Mouse (Mus musculus) CH12.LX (cell line): ENCODE measurements around the gene Il17rd. TPM values are rescaled to one million over a fixed set of nuclear protein-coding genes. Genes with fewer than 3 reads are reported as not detected.

Experiments used
- DNase-seq: peaks from one replicate; pipeline ENCODE4 v3.0.0-alpha.2; 2013; ENCODE audit errors: extremely low read depth
- H3K27ac ChIP-seq: 2 replicates; pipeline ENCODE4 v1.5.1; 2012; ENCODE audit warnings: low read depth, mild to moderate bottlenecking, control low read depth, moderate library complexity; ENCODE audit not compliant: insufficient read depth
- H3K27me3 ChIP-seq: replicated peaks from 2 replicates; pipeline ENCODE3; 2012; ENCODE audit warnings: inconsistent platforms
- H3K36me3 ChIP-seq, 2 experiments: replicated peaks in 1 of 2; 2 replicates each; pipeline versions ENCODE3 to v1.6.1; 2012; ENCODE audit warnings: inconsistent platforms in 1 of 2, low read length in 1 of 2, mild to moderate bottlenecking in 1 of 2, mixed read lengths in 1 of 2, moderate library complexity in 1 of 2; ENCODE audit not compliant: control insufficient read depth in 1 of 2, insufficient read depth in 1 of 2
- H3K4me1 ChIP-seq, 2 experiments: 2 replicates each; pipeline ENCODE4 v1.6.1; 2012; ENCODE audit warnings: inconsistent platforms in 1 of 2, moderate library complexity in 1 of 2; ENCODE audit not compliant: insufficient read depth in 2 of 2, control insufficient read depth in 1 of 2
- H3K4me2 ChIP-seq: 2 replicates; pipeline ENCODE4 v1.6.1; 2012; ENCODE audit warnings: low read depth, mild to moderate bottlenecking, control low read depth; ENCODE audit not compliant: poor library complexity, insufficient read depth, severe bottlenecking
- H3K4me3 ChIP-seq, 3 experiments: fragments of 150-350 bp in 1 of 3; sonication (generic) in 1 of 3; replicated peaks in 1 of 3; 2 replicates each; pipeline versions ENCODE3 to v1.5.1; 2011 to 2012; ENCODE audit warnings: low read depth in 2 of 3, low read length in 2 of 3, mild to moderate bottlenecking in 2 of 3, moderate library complexity in 2 of 3, control low read depth in 1 of 3, improper control_type of control experiment in 1 of 3, inconsistent platforms in 1 of 3, mixed read lengths in 1 of 3; ENCODE audit not compliant: poor library complexity in 1 of 3
- H3K79me2 ChIP-seq: replicated peaks from 2 replicates; pipeline ENCODE4 v1.6.1; 2012; ENCODE audit warnings: mild to moderate bottlenecking, moderate library complexity; ENCODE audit not compliant: control insufficient read depth, poor library complexity, insufficient read depth, severe bottlenecking; ENCODE audit errors: extremely low read depth
- H3K9ac ChIP-seq: 2 replicates; pipeline ENCODE4 v1.6.1; 2012; ENCODE audit warnings: low read depth, mild to moderate bottlenecking, control low read depth, moderate library complexity; ENCODE audit not compliant: insufficient read depth
- H3K9me3 ChIP-seq: replicated peaks from 2 replicates; pipeline ENCODE3; 2012; ENCODE audit warnings: low read length, inconsistent platforms, mixed read lengths
- CHD1 ChIP-seq: IDR thresholded peaks from 2 replicates; pipeline ENCODE4 v1.6.1; 2012; ENCODE audit warnings: low read depth, low read length, improper control_type of control experiment, inconsistent platforms
- ETS1 ChIP-seq: conservative IDR thresholded peaks from 2 replicates; pipeline ENCODE4 v1.6.1; 2012; ENCODE audit warnings: low read depth, mild to moderate bottlenecking, inconsistent platforms, low read length, improper control_type of control experiment, moderate library complexity
- HCFC1 ChIP-seq: IDR thresholded peaks from 2 replicates; pipeline ENCODE4 v1.6.1; 2012; ENCODE audit warnings: low read depth, mild to moderate bottlenecking, inconsistent platforms, low read length, improper control_type of control experiment
- MEF2A ChIP-seq: IDR thresholded peaks from 2 replicates; pipeline ENCODE4 v1.6.1; 2014; ENCODE audit warnings: low read depth, mild to moderate bottlenecking, inconsistent platforms, low read length, improper control_type of control experiment, borderline replicate concordance
- PAX5 ChIP-seq: IDR thresholded peaks from 2 replicates; pipeline ENCODE4 v1.6.1; 2012; ENCODE audit warnings: low read length, inconsistent platforms, mixed read lengths
- POLR2A ChIP-seq: IDR thresholded peaks from 2 replicates; pipeline ENCODE4 v1.6.1; 2011; ENCODE audit warnings: low read depth, mild to moderate bottlenecking, improper control_type of control experiment, low read length
- POLR2AphosphoS2 ChIP-seq: IDR thresholded peaks from 2 replicates; pipeline ENCODE4 v1.6.1; 2011; ENCODE audit warnings: low read depth, low read length, improper control_type of control experiment
- TCF12 ChIP-seq: IDR thresholded peaks from 2 replicates; pipeline ENCODE4 v1.6.1; 2014; ENCODE audit warnings: low read depth, mild to moderate bottlenecking, inconsistent platforms, low read length, improper control_type of control experiment
- UBTF ChIP-seq: IDR thresholded peaks from 2 replicates; pipeline ENCODE4 v1.6.1; 2012; ENCODE audit warnings: low read depth, mild to moderate bottlenecking, inconsistent platforms, low read length, improper control_type of control experiment, moderate library complexity
- USF1 ChIP-seq: IDR thresholded peaks from 2 replicates; pipeline ENCODE4 v1.6.1; 2014; ENCODE audit warnings: low read depth, mild to moderate bottlenecking, inconsistent platforms, low read length, improper control_type of control experiment
- ZC3H11A ChIP-seq: IDR thresholded peaks from 2 replicates; pipeline ENCODE4 v1.6.1; 2012; ENCODE audit warnings: low read depth, mild to moderate bottlenecking, inconsistent platforms, low read length, improper control_type of control experiment
- dilution Hi-C: fragments of 300-500 bp; cut with MboI; formaldehyde crosslinking; loops from 2 replicates; pipeline ENCODE4 v1.14.3; 2020; ENCODE audit warnings: low sequenced_read_pairs; ENCODE audit not compliant: extremely low pct_unique_long_range_greater_than_20kb, extremely low pct_ligation_motif_present
- in situ Hi-C: fragments of 300-500 bp; cut with MboI; formaldehyde crosslinking; loops from 3 replicates; pipeline ENCODE4 v1.14.3; 2019; ENCODE audit warnings: low sequenced_read_pairs, low pct_ligation_motif_present, low pct_unique_long_range_greater_than_20kb, mixed read lengths
- polyA plus RNA-seq: library from polyadenylated mRNA; unstranded; fragments of >175 nt; gene quantifications from 2 replicates; pipeline ENCODE4 v1.2.1, GENCODE M21; 2012; ENCODE audit warnings: low read depth; ENCODE audit not compliant: insufficient read length
- total RNA-seq, 2 experiments: library from RNA; depleted of rRNA; stranded (reverse); fragments of 300-350 nt in 1 of 2; fragments of >200 nt in 1 of 2; gene quantifications; 2 replicates each; pipeline ENCODE4 v1.2.3; 2012 to 2014

The Il17rd gene
- total and polyA plus RNA-seq, 3 experiments: 0.04 to 0.09 (median 0.08) TPM

DNA sequence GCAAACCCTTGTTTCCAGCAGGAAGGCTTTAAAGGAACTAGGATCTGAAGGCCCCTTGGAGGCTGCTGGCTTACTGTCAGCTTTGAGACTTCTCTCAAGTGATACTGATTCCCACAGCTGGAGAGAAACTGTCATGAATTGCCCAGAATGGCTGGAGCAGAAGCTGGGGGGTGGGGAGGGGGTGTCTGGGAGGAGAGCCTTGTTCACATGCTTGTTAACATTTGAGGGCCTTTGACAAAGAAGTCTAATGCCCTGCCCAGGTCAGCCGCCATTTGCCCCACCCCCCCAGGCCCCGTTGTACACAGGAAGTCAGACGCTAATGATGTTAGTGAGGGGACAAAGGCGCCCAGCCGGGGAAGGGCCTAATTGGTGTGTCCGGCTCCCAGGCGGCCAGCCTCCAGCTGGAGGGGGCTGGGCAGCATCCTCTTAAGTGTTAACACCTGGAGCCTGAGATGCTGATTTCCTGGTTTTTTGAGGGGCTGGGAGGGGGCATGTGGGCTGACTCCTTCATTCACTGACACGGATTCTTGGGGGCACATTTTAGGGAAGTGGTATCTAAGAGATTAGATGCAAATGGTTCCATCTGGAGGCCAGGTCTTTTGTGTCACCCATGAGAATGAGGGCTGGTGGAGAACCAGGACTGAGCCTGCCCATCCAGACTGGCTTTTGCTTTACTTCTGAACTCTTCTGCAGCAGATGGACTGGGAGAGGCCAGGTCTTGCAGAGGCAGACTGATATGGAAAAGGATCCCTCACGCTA is 27.6 kb downstream of the Il17rd start:
- Histone ChIP-seq H3K9ac (no peak overlapping the region), H3K4me1 (peaks cover 0 to 7% of the 10 kb centered on the region in 2 experiments; a peak in 2 of 4 replicates), H3K36me3 (no peaks in the 10 kb centered on the region), H3K27ac (no peak overlapping the region), H3K27me3 (no peaks in the 10 kb centered on the region), H3K9me3 (no peaks in the 10 kb centered on the region), H3K4me2 (no peak overlapping the region), H3K79me2 (no peaks in the 10 kb centered on the region), H3K4me3 (no peak overlapping the region)
- dilution Hi-C loops: no loop called here
- in situ Hi-C loops: no loop called here
- no peak for DNase-seq
- TF ChIP-seq POLR2A (no peak), ETS1 (no peak), TCF12 (no peak), MEF2A (no peak), PAX5 (no peak)

DNA sequence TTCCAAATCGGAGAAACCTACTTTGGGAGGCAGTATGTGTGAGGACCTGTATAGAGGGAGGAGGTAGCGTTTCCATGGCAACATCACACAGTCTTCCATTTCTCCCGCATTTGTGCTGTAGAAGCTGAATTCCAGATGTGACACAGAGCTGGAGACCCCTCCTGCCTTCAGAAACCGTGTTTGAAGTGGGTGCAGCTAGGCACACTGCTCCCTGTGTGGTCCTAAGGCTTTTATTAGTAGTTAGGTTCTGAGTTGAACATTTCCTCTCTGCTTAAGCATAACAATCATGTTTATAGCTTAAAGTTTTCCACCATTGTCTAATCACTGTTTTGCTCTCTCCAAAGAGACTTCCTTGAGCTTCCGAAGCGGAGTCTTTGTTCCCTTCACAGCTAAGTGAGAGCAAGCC is 29.1 kb downstream of the Il17rd start:
- dilution Hi-C loops: no loop called here
- H3K9me3 ChIP-seq: no peaks in the 10 kb centered on the region
- H3K4me2 ChIP-seq: no peak overlapping the region
- H3K79me2 ChIP-seq: no peaks in the 10 kb centered on the region
- no peaks in the 10 kb centered on the region for H3K27me3 ChIP-seq
- H3K36me3 ChIP-seq: no peaks in the 10 kb centered on the region
- H3K4me1 ChIP-seq: peaks cover 0 to 7% of the 10 kb centered on the region in 2 experiments; a peak in 2 of 4 replicates
- no peak for DNase-seq
- in situ Hi-C loops: no loop called here
- TF ChIP-seq ZC3H11A: no peak
- H3K27ac ChIP-seq: no peak overlapping the region
- H3K9ac ChIP-seq: no peak overlapping the region
- H3K4me3 ChIP-seq: no peak overlapping the region

DNA sequence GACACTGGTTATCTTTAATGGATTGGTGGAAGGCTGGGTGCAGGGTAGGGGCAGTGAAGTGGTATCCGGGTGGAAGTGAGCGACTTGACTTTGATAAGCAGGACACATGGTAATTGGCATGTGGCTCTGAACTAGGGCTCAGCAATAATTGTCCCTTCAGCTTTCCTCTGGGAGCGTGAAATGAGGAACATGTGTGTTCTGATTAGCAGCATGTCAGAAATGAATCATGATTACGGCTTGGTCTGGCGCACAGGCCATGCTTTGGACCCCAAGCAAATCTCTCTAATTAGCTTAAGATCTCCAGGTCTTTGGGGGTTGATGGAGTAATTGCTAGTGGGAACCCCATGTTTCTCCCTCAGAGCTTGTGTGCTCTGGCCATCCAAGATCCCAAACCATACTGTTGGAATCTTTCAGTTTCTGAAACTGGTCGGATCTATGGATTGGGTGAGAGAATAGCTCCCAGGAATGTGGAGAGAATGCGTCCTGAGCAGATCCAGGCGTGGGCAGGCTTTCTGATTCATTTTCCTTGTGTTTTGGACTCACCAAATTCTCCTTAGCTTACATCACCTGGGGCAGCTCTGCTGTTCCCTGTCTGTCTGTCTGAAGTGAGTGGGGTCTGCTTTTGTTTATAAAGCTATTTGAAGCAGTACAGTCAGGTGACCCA is 30.8 kb downstream of the Il17rd start:
- no peak overlapping the region for H3K4me3 ChIP-seq
- no peaks in the 10 kb centered on the region for H3K27me3 ChIP-seq
- no peaks in the 10 kb centered on the region for H3K9me3 ChIP-seq
- no peak overlapping the region for H3K4me2 ChIP-seq
- H3K79me2 ChIP-seq: no peaks in the 10 kb centered on the region
- H3K4me1 ChIP-seq: peaks cover 0 to 7% of the 10 kb centered on the region in 2 experiments; a peak in 2 of 4 replicates
- H3K27ac ChIP-seq: no peak overlapping the region
- dilution Hi-C loops (no loop called here), in situ Hi-C loops (no loop called here)
- TF ChIP-seq POLR2AphosphoS2 (no peak), CHD1 (no peak), TCF12 (no peak), UBTF (no peak), HCFC1 (no peak), ZC3H11A (no peak), USF1 (no peak)
- H3K9ac ChIP-seq: no peak overlapping the region
- no peak for DNase-seq
- H3K36me3 ChIP-seq: no peaks in the 10 kb centered on the region
